Mouse (Mus musculus) CH12.LX (cell line): ENCODE results near the gene Gnb1. TPM values are rescaled to one million over a fixed set of nuclear protein-coding genes. Genes with fewer than 3 reads are reported as not detected.

Experiments
- DNase-seq: peaks from one replicate; pipeline ENCODE4 v3.0.0-alpha.2; 2013; ENCODE audit errors: extremely low read depth
- H3K27ac ChIP-seq: 2 replicates; pipeline ENCODE4 v1.5.1; 2012; ENCODE audit warnings: low read depth, mild to moderate bottlenecking, control low read depth, moderate library complexity; ENCODE audit not compliant: insufficient read depth
- H3K27me3 ChIP-seq: replicated peaks from 2 replicates; pipeline ENCODE3; 2012; ENCODE audit warnings: inconsistent platforms
- H3K36me3 ChIP-seq, 2 experiments: replicated peaks in 1 of 2; 2 replicates each; pipeline versions ENCODE3 to v1.6.1; 2012; ENCODE audit warnings: inconsistent platforms in 1 of 2, low read length in 1 of 2, mild to moderate bottlenecking in 1 of 2, mixed read lengths in 1 of 2, moderate library complexity in 1 of 2; ENCODE audit not compliant: control insufficient read depth in 1 of 2, insufficient read depth in 1 of 2
- H3K4me1 ChIP-seq, 2 experiments: 2 replicates each; pipeline ENCODE4 v1.6.1; 2012; ENCODE audit warnings: inconsistent platforms in 1 of 2, moderate library complexity in 1 of 2; ENCODE audit not compliant: insufficient read depth in 2 of 2, control insufficient read depth in 1 of 2
- H3K4me2 ChIP-seq: 2 replicates; pipeline ENCODE4 v1.6.1; 2012; ENCODE audit warnings: low read depth, mild to moderate bottlenecking, control low read depth; ENCODE audit not compliant: poor library complexity, insufficient read depth, severe bottlenecking
- H3K4me3 ChIP-seq, 3 experiments: fragments of 150-350 bp in 1 of 3; sonication (generic) in 1 of 3; replicated peaks in 1 of 3; 2 replicates each; pipeline versions ENCODE3 to v1.5.1; 2011 to 2012; ENCODE audit warnings: low read depth in 2 of 3, low read length in 2 of 3, mild to moderate bottlenecking in 2 of 3, moderate library complexity in 2 of 3, control low read depth in 1 of 3, improper control_type of control experiment in 1 of 3, inconsistent platforms in 1 of 3, mixed read lengths in 1 of 3; ENCODE audit not compliant: poor library complexity in 1 of 3
- H3K79me2 ChIP-seq: replicated peaks from 2 replicates; pipeline ENCODE4 v1.6.1; 2012; ENCODE audit warnings: mild to moderate bottlenecking, moderate library complexity; ENCODE audit not compliant: control insufficient read depth, poor library complexity, insufficient read depth, severe bottlenecking; ENCODE audit errors: extremely low read depth
- H3K9ac ChIP-seq: 2 replicates; pipeline ENCODE4 v1.6.1; 2012; ENCODE audit warnings: low read depth, mild to moderate bottlenecking, control low read depth, moderate library complexity; ENCODE audit not compliant: insufficient read depth
- H3K9me3 ChIP-seq: replicated peaks from 2 replicates; pipeline ENCODE3; 2012; ENCODE audit warnings: low read length, inconsistent platforms, mixed read lengths
- BHLHE40 ChIP-seq: IDR thresholded peaks from 2 replicates; pipeline ENCODE4 v1.6.1; 2011; ENCODE audit warnings: mild to moderate bottlenecking, low read depth, low read length, improper control_type of control experiment
- CHD1 ChIP-seq: IDR thresholded peaks from 2 replicates; pipeline ENCODE4 v1.6.1; 2012; ENCODE audit warnings: low read depth, low read length, improper control_type of control experiment, inconsistent platforms
- EP300 ChIP-seq: IDR thresholded peaks from 2 replicates; pipeline ENCODE4 v1.6.1; 2011; ENCODE audit warnings: low read length, improper control_type of control experiment
- HCFC1 ChIP-seq: IDR thresholded peaks from 2 replicates; pipeline ENCODE4 v1.6.1; 2012; ENCODE audit warnings: low read depth, mild to moderate bottlenecking, inconsistent platforms, low read length, improper control_type of control experiment
- IRF4 ChIP-seq: IDR thresholded peaks from 2 replicates; pipeline ENCODE4 v1.6.1; 2014; ENCODE audit warnings: low read depth, mild to moderate bottlenecking, inconsistent platforms, low read length, improper control_type of control experiment
- JUN ChIP-seq: IDR thresholded peaks from 2 replicates; pipeline ENCODE4 v1.6.1; 2011; ENCODE audit warnings: low read depth, mild to moderate bottlenecking, low read length, improper control_type of control experiment, moderate library complexity; ENCODE audit not compliant: insufficient read depth
- MAFK ChIP-seq: IDR thresholded peaks from 2 replicates; pipeline ENCODE4 v1.6.1; 2011; ENCODE audit warnings: low read length, improper control_type of control experiment; ENCODE audit not compliant: insufficient replicate concordance
- MEF2A ChIP-seq: IDR thresholded peaks from 2 replicates; pipeline ENCODE4 v1.6.1; 2014; ENCODE audit warnings: low read depth, mild to moderate bottlenecking, inconsistent platforms, low read length, improper control_type of control experiment, borderline replicate concordance
- TCF12 ChIP-seq: IDR thresholded peaks from 2 replicates; pipeline ENCODE4 v1.6.1; 2014; ENCODE audit warnings: low read depth, mild to moderate bottlenecking, inconsistent platforms, low read length, improper control_type of control experiment
- ZC3H11A ChIP-seq: IDR thresholded peaks from 2 replicates; pipeline ENCODE4 v1.6.1; 2012; ENCODE audit warnings: low read depth, mild to moderate bottlenecking, inconsistent platforms, low read length, improper control_type of control experiment
- ZMIZ1 ChIP-seq: IDR thresholded peaks from 2 replicates; pipeline ENCODE4 v1.6.1; 2012; ENCODE audit warnings: low read depth, mild to moderate bottlenecking, inconsistent platforms, low read length, improper control_type of control experiment
- dilution Hi-C: fragments of 300-500 bp; cut with MboI; formaldehyde crosslinking; loops from 2 replicates; pipeline ENCODE4 v1.14.3; 2020; ENCODE audit warnings: low sequenced_read_pairs; ENCODE audit not compliant: extremely low pct_unique_long_range_greater_than_20kb, extremely low pct_ligation_motif_present
- in situ Hi-C: fragments of 300-500 bp; cut with MboI; formaldehyde crosslinking; loops from 3 replicates; pipeline ENCODE4 v1.14.3; 2019; ENCODE audit warnings: low sequenced_read_pairs, low pct_ligation_motif_present, low pct_unique_long_range_greater_than_20kb, mixed read lengths
- polyA plus RNA-seq: library from polyadenylated mRNA; unstranded; fragments of >175 nt; gene quantifications from 2 replicates; pipeline ENCODE4 v1.2.1, GENCODE M21; 2012; ENCODE audit warnings: low read depth; ENCODE audit not compliant: insufficient read length
- total RNA-seq, 2 experiments: library from RNA; depleted of rRNA; stranded (reverse); fragments of 300-350 nt in 1 of 2; fragments of >200 nt in 1 of 2; gene quantifications; 2 replicates each; pipeline ENCODE4 v1.2.3; 2012 to 2014

Gene Gnb1
- total and polyA plus RNA-seq, 3 experiments: 88.0 to 407 (median 134) TPM

DNA sequence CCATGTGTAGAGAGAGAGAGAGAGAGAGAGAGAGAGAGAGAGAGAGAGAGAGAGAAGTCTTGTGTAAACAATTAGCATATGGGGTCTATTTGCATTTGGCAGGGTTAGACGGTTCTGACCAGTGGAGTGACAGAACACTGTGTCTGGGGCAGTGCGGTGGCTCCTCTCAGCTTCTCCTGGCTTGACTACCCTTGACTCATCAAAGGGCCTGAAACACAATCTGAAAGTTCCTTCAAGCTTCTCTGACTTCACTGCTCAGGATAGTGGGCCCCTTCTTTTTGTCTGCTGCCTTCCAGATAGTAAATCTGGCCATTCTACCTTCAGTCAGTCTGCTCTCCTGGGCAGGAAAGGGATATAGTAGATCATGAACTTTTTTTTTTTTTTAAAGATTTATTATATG, 115.7 kb downstream of the Gnb1 start:
- no peak overlapping the region for H3K27ac ChIP-seq
- no peak overlapping the region for H3K9ac ChIP-seq
- no peaks in the 10 kb centered on the region for H3K9me3 ChIP-seq
- no peak for TF ChIP-seq HCFC1
- TF ChIP-seq JUN: no peak
- TF ChIP-seq IRF4: no peak
- no peak for TF ChIP-seq TCF12
- TF ChIP-seq MAFK: no peak
- TF ChIP-seq MEF2A: no peak
- TF ChIP-seq BHLHE40: no peak
- no peak for TF ChIP-seq EP300
- TF ChIP-seq ZC3H11A: no peak
- TF ChIP-seq ZMIZ1: no peak
- no peak for TF ChIP-seq CHD1
- no peaks in the 10 kb centered on the region for H3K27me3 ChIP-seq
- no peak overlapping the region for H3K4me2 ChIP-seq
- dilution Hi-C loops (no loop called here), in situ Hi-C loops (no loop called here)
- H3K4me1 ChIP-seq: peaks cover 0 to 48% of the 10 kb centered on the region in 2 experiments; a peak in 2 of 4 replicates
- no peak for DNase-seq
- peaks cover 23% of the 10 kb centered on the region for H3K79me2 ChIP-seq
- peaks cover 15 to 72% of the 10 kb centered on the region in 2 experiments for H3K36me3 ChIP-seq
- no peak overlapping the region for H3K4me3 ChIP-seq

Other genes with a start within 250 kb of the Gnb1 start
- gene Faap20, start 241.6 kb upstream of the Gnb1 start, total RNA-seq (2012; rRNA removed): 42.1 and 45.0 TPM in 2 replicates
- 24.1 and 31.0 TPM in 2 replicates for gene Faap20, start 241.6 kb upstream of the Gnb1 start, total RNA-seq (2014; rRNA removed)
- gene Faap20, start 241.6 kb upstream of the Gnb1 start, polyA plus RNA-seq: 35.7 and 36.4 TPM in 2 replicates
- 8.4 and 11.8 TPM in 2 replicates for gene Prkcz, start 130.0 kb upstream of the Gnb1 start, total RNA-seq (2012; rRNA removed)
- 0.16 TPM in 1 of 2 replicates, not detected in the other for gene Prkcz, start 130.0 kb upstream of the Gnb1 start, total RNA-seq (2014; rRNA removed)
- 1.6 and 2.5 TPM in 2 replicates for gene Prkcz, start 130.0 kb upstream of the Gnb1 start, polyA plus RNA-seq
- gene Gabrd, start 93.2 kb upstream of the Gnb1 start, total RNA-seq (2012; rRNA removed): 0.08 and 0.13 TPM in 2 replicates
- gene Gabrd, start 93.2 kb upstream of the Gnb1 start, total RNA-seq (2014; rRNA removed): not detected in 2 replicates
- not detected in 2 replicates for gene Gabrd, start 93.2 kb upstream of the Gnb1 start, polyA plus RNA-seq
- 8.5 and 8.6 TPM in 2 replicates for gene Cfap74, start 82.2 kb upstream of the Gnb1 start, total RNA-seq (2012; rRNA removed)
- 4.7 and 5.2 TPM in 2 replicates for gene Cfap74, start 82.2 kb upstream of the Gnb1 start, total RNA-seq (2014; rRNA removed)
- gene Cfap74, start 82.2 kb upstream of the Gnb1 start, polyA plus RNA-seq: 4.7 and 6.2 TPM in 2 replicates
- 0.13 and 0.59 TPM in 2 replicates for gene Tmem52, start 22.2 kb upstream of the Gnb1 start, total RNA-seq (2012; rRNA removed)
- not detected in 2 replicates for gene Tmem52, start 22.2 kb upstream of the Gnb1 start, total RNA-seq (2014; rRNA removed)
- gene Tmem52, start 22.2 kb upstream of the Gnb1 start, polyA plus RNA-seq: 0.34 TPM in 1 of 2 replicates, not detected in the other
- gene Nadk, start 71.0 kb downstream of the Gnb1 start, total RNA-seq (2012; rRNA removed): 138 and 162 TPM in 2 replicates
- 193 and 204 TPM in 2 replicates for gene Nadk, start 71.0 kb downstream of the Gnb1 start, total RNA-seq (2014; rRNA removed)
- 199 and 212 TPM in 2 replicates for gene Nadk, start 71.0 kb downstream of the Gnb1 start, polyA plus RNA-seq
- 14.2 and 14.6 TPM in 2 replicates for gene Slc35e2, start 110.1 kb downstream of the Gnb1 start, total RNA-seq (2012; rRNA removed)
- gene Slc35e2, start 110.1 kb downstream of the Gnb1 start, total RNA-seq (2014; rRNA removed): 9.9 and 10.4 TPM in 2 replicates
- 6.2 and 8.2 TPM in 2 replicates for gene Slc35e2, start 110.1 kb downstream of the Gnb1 start, polyA plus RNA-seq
- gene Cdk11b, start 133.5 kb downstream of the Gnb1 start, total RNA-seq (2012; rRNA removed): 26.6 and 32.5 TPM in 2 replicates
- 13.0 and 15.6 TPM in 2 replicates for gene Cdk11b, start 133.5 kb downstream of the Gnb1 start, total RNA-seq (2014; rRNA removed)
- 82.0 and 106 TPM in 2 replicates for gene Cdk11b, start 133.5 kb downstream of the Gnb1 start, polyA plus RNA-seq
- gene Gm10563, start 154.0 kb downstream of the Gnb1 start, total RNA-seq (2012; rRNA removed): not detected in 2 replicates
- not detected in 2 replicates for gene Gm10563, start 154.0 kb downstream of the Gnb1 start, total RNA-seq (2014; rRNA removed)
- gene Gm10563, start 154.0 kb downstream of the Gnb1 start, polyA plus RNA-seq: not detected in 2 replicates
- 3.3 and 7.9 TPM in 2 replicates for gene Mmp23, start 162.0 kb downstream of the Gnb1 start, total RNA-seq (2012; rRNA removed)
- gene Mmp23, start 162.0 kb downstream of the Gnb1 start, total RNA-seq (2014; rRNA removed): 0.74 and 1.1 TPM in 2 replicates
- gene Mmp23, start 162.0 kb downstream of the Gnb1 start, polyA plus RNA-seq: 0.95 and 2.0 TPM in 2 replicates
- 24.8 and 66.5 TPM in 2 replicates for gene Mib2, start 177.8 kb downstream of the Gnb1 start, total RNA-seq (2012; rRNA removed)
- 17.6 and 19.0 TPM in 2 replicates for gene Mib2, start 177.8 kb downstream of the Gnb1 start, total RNA-seq (2014; rRNA removed)
- gene Mib2, start 177.8 kb downstream of the Gnb1 start, polyA plus RNA-seq: 23.6 and 25.5 TPM in 2 replicates
- gene Fndc10, start 203.0 kb downstream of the Gnb1 start, total RNA-seq (2012; rRNA removed): 2.4 and 3.2 TPM in 2 replicates
- 0.96 and 1.7 TPM in 2 replicates for gene Fndc10, start 203.0 kb downstream of the Gnb1 start, total RNA-seq (2014; rRNA removed)
- 1.3 and 1.4 TPM in 2 replicates for gene Fndc10, start 203.0 kb downstream of the Gnb1 start, polyA plus RNA-seq
- gene Ssu72, start 213.4 kb downstream of the Gnb1 start, total RNA-seq (2012; rRNA removed): 169 and 172 TPM in 2 replicates
- gene Ssu72, start 213.4 kb downstream of the Gnb1 start, total RNA-seq (2014; rRNA removed): 245 TPM in 2 replicates
- 140 and 160 TPM in 2 replicates for gene Ssu72, start 213.4 kb downstream of the Gnb1 start, polyA plus RNA-seq
- gene Tmem240, start 243.4 kb downstream of the Gnb1 start, total RNA-seq (2012; rRNA removed): 0.34 and 0.38 TPM in 2 replicates
- gene Tmem240, start 243.4 kb downstream of the Gnb1 start, total RNA-seq (2014; rRNA removed): not detected in 2 replicates
- gene Tmem240, start 243.4 kb downstream of the Gnb1 start, polyA plus RNA-seq: 0.11 and 0.14 TPM in 2 replicates